Mouse (Mus musculus) fat pad, adult 2 months (tissue): ENCODE measurements around the gene Usp12.
"Not testable (repeated sequence)": the region's sequence is repeated elsewhere in the genome, so short reads cannot be mapped to it uniquely, and the experiment has no call there.

Experiments used
- DNase-seq: peaks from one replicate; pipeline ENCODE4 v3.0.0-alpha.2; 2011; ENCODE audit warnings: low read depth, low spot score; ENCODE audit errors: extremely low read depth

The Usp12 gene

GRCm38 (mm10) chr5:146750273-146750672 is 44.5 kb downstream of the Usp12 start:
- no peak for DNase-seq

GRCm38 (mm10) chr5:146749857-146750256 is 44.9 kb downstream of the Usp12 start:
- DNase-seq: no peak

GRCm38 (mm10) chr5:146736970-146737495 is 57.8 kb downstream of the Usp12 start:
- no peak for DNase-seq

- no peak for DNase-seq
These were observed 58.5 kb downstream of the Usp12 start for GRCm38 (mm10) chr5:146736348-146736747.

- not testable (repeated sequence) for DNase-seq
These were observed 59.8 kb downstream of the Usp12 start for GRCm38 (mm10) chr5:146735054-146735453.

- no peak for DNase-seq
These were observed 60.7 kb downstream of the Usp12 start for GRCm38 (mm10) chr5:146733888-146734640.

GRCm38 (mm10) chr5:146733372-146733771 is 61.4 kb downstream of the Usp12 start:
- DNase-seq: no peak

GRCm38 (mm10) chr5:146727006-146727405 is 67.8 kb downstream of the Usp12 start:
- no peak for DNase-seq

- DNase-seq: no peak
These were observed 69.8 kb downstream of the Usp12 start for GRCm38 (mm10) chr5:146724956-146725355.

- DNase-seq: no peak
These were observed 71.4 kb downstream of the Usp12 start for GRCm38 (mm10) chr5:146723452-146723851.

GRCm38 (mm10) chr5:146722226-146722625 is 72.6 kb downstream of the Usp12 start:
- no peak for DNase-seq

GRCm38 (mm10) chr5:146719584-146720356 is 75.0 kb downstream of the Usp12 start:
- no peak for DNase-seq

- DNase-seq: no peak
These were observed 81.0 kb downstream of the Usp12 start for GRCm38 (mm10) chr5:146713836-146714235.

- peak; percentile 39 for DNase-seq
These were observed 81.7 kb downstream of the Usp12 start for GRCm38 (mm10) chr5:146713088-146713487.

GRCm38 (mm10) chr5:146712282-146712918 is 82.4 kb downstream of the Usp12 start:
- DNase-seq: no peak

- no peak for DNase-seq
These were observed 85.4 kb downstream of the Usp12 start for GRCm38 (mm10) chr5:146709361-146709760.

GRCm38 (mm10) chr5:146705815-146706408 is 88.9 kb downstream of the Usp12 start:
- DNase-seq: no peak

- no peak for DNase-seq
These were observed 89.4 kb downstream of the Usp12 start for GRCm38 (mm10) chr5:146705411-146705810.

- DNase-seq: no peak
These were observed 90.6 kb downstream of the Usp12 start for GRCm38 (mm10) chr5:146704241-146704640.

GRCm38 (mm10) chr5:146703710-146704121 is 91.1 kb downstream of the Usp12 start:
- no peak for DNase-seq

- no peak for DNase-seq
These were observed 94.7 kb downstream of the Usp12 start for GRCm38 (mm10) chr5:146700099-146700498.
